Mouse (Mus musculus): ENCODE results near the gene Tfip11.

DNA sequence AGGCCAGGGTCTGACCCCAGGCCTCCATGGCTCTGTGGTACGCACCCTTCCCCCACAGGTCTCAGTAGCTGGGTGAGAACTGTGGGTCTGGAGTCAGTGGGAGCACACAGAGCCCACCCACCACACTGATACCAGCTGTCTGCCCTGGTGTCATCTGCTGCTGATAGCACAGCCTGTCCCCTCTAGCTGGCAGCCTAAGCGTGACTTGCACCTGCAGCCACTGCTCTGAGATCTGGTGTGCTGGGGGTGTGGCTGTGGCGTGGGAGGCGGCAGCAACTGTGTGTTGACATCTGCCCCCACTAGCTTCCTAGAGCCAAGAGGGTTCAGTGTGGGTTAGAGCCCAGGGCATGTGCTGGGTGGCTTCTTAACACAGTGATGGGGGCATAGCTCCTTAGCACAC lies 50.0 kb downstream of the Tfip11 start:
- TF ChIP-seq USF1 (IDR thresholded peaks at IDR 0.05; ENCODE audit: low read depth, low read length) (no peak), ZC3H11A (IDR thresholded peaks at IDR 0.05; ENCODE audit: low read depth, low read length) (no peak), CTCF (IDR thresholded peaks at IDR 0.05 in 2 of 3, conservative IDR thresholded peaks at IDR 0.05 in 1 of 3; ENCODE audit: control insufficient read depth in 1 of 3, insufficient read depth in 1 of 3, low read depth in 2 of 3, low read length in 3 of 3, poor library complexity in 1 of 3, severe bottlenecking in 1 of 3) (no peak), RAD21 (IDR thresholded peaks at IDR 0.05; ENCODE audit: low read depth, low read length) (no peak), ETS1 (IDR thresholded peaks at IDR 0.05; ENCODE audit: low read depth, low read length) (no peak), POLR2A (IDR thresholded peaks at IDR 0.05; ENCODE audit: control insufficient read depth in 1 of 2, insufficient read depth in 1 of 2, low read depth in 1 of 2, low read length in 2 of 2, poor library complexity in 1 of 2) (no peak), MEF2A (IDR thresholded peaks at IDR 0.05; ENCODE audit: extremely low read depth, insufficient replicate concordance, low read depth, low read length, poor library complexity, severe bottlenecking) (no peak), EP300 (IDR thresholded peaks at IDR 0.05; ENCODE audit: low read depth in 1 of 2, low read length in 2 of 2) (no peak), ELF1 (IDR thresholded peaks at IDR 0.05; ENCODE audit: low read depth, low read length) (no peak), TBP (IDR thresholded peaks at IDR 0.05; ENCODE audit: low read depth, low read length) (no peak), ZNF384 (IDR thresholded peaks at IDR 0.05; ENCODE audit: low read depth, low read length) (no peak), GABPA (IDR thresholded peaks at IDR 0.05; ENCODE audit: low read depth, low read length) (no peak), SMC3 (IDR thresholded peaks at IDR 0.05; ENCODE audit: low read depth, low read length) (no peak), MAX (IDR thresholded peaks at IDR 0.05; ENCODE audit: low read length) (no peak)
